Comparison of ENCODE assay signal across 9 mouse cellular contexts in genomic region chr4:154390333-154391080, GRCm38 (mm10). TPM values are rescaled to one million over a fixed set of nuclear protein-coding genes. Genes with fewer than 3 reads are reported as not detected.
A peak's percentile ranks its signal among the peaks of the same experiment; 100 is the strongest.
DNase-seq lines count a peak whose midpoint lies in the region; ATAC-seq and TF ChIP-seq lines count a peak whose summit lies in the region.
"Had no signal": no experiment of that assay in that cellular context is flagged by ENCODE, and none has a peak within 500 bp of the region (broad histone marks: within the 10 kb centered on the region; RNA-seq: fewer than 3 reads in every experiment).

No protein-coding gene starts in this region.

- H3K9me3 ChIP-seq in kidney, postnatal 0 days (replicated peaks; ENCODE audit: low read length) = no peaks in the 10 kb centered on the region
- no peaks in the 10 kb centered on the region for H3K9me3 ChIP-seq in midbrain, embryonic 13.5 days

- H3K27me3 ChIP-seq in kidney, postnatal 0 days (ENCODE audit: insufficient read depth, low read length) = no peaks in the 10 kb centered on the region; the same call in 1 of the 2 replicates
- peaks cover 12% of the 10 kb centered on the region; the same call in 1 of the 2 replicates for H3K27me3 ChIP-seq in midbrain, embryonic 13.5 days

- H3K27ac ChIP-seq in kidney, postnatal 0 days = peak overlapping the region; percentile 62; the same call in 1 of the 2 replicates
- peak overlapping the region; percentile 75 for H3K27ac ChIP-seq in midbrain, embryonic 13.5 days
- H3K27ac ChIP-seq: macrophage had no signal

- DNase-seq in adrenal gland, postnatal 10 days = peak; percentile 26
- no peak for DNase-seq in adrenal gland, adult 18-20 months (ENCODE audit: low spot score in 2 of 2)
- peak; percentile 62 to 68 for DNase-seq in right cerebral cortex, postnatal 10 days (ENCODE audit: low spot score in 2 of 2)
- DNase-seq in right cerebral cortex, postnatal 14 days = no peak
- DNase-seq in kidney, postnatal 0 days (ENCODE audit: low spot score) = peak; percentile 81
- no peak for DNase-seq in adipocyte (ENCODE audit: low spot score)
- no peak for DNase-seq in ovary, postnatal 14 days (ENCODE audit: low spot score)

- no peaks in the 10 kb centered on the region for H3K36me3 ChIP-seq in kidney, postnatal 0 days (ENCODE audit: insufficient read depth, low read length)
- H3K36me3 ChIP-seq in midbrain, embryonic 13.5 days = no peaks in the 10 kb centered on the region

- H3K4me3 ChIP-seq in kidney, postnatal 0 days (replicated peaks; ENCODE audit: low read depth, low read length) = no peak overlapping the region
- no peak overlapping the region for H3K4me3 ChIP-seq in midbrain, embryonic 13.5 days (replicated peaks)

- peaks cover 12% of the 10 kb centered on the region for H3K4me1 ChIP-seq in kidney, postnatal 0 days (replicated peaks; ENCODE audit: insufficient read depth, low read length)
- H3K4me1 ChIP-seq in midbrain, embryonic 13.5 days (replicated peaks) = peaks cover 60% of the 10 kb centered on the region

- peak; percentile 30; the same call in 1 of the 2 replicates for ATAC-seq in kidney, postnatal 0 days (replicated peaks; ENCODE audit: low FRiP score, low read depth)
- ATAC-seq in midbrain, embryonic 13.5 days = peak; percentile 72

- WGBS in kidney, postnatal 0 days = 7% methylated on average over 19 of the region's 20 CpGs
- 9% methylated on average over 20 of the region's 20 CpGs for WGBS in midbrain, embryonic 13.5 days

- no peak overlapping the region for H3K9ac ChIP-seq in kidney, postnatal 0 days (ENCODE audit: low read depth, low read length)
- H3K9ac ChIP-seq in midbrain, embryonic 13.5 days (replicated peaks) = peak overlapping the region; percentile 49; the same call in 1 of the 2 replicates

- peak; percentile 35; the same call in 1 of the 2 replicates for TF ChIP-seq CTCF in kidney, postnatal 0 days (IDR thresholded peaks at IDR 0.05; ENCODE audit: low read depth)

- no peak overlapping the region for H3K4me2 ChIP-seq in kidney, postnatal 0 days (ENCODE audit: low read length)
- no peak overlapping the region for H3K4me2 ChIP-seq in midbrain, embryonic 13.5 days (replicated peaks)

RNA-seq across cellular contexts. Expression of gene B230104I21Rik, which starts 54.6 kb away (rescaled TPM):
- not detected for total RNA-seq in adrenal gland, postnatal 10 days (2021)
- not detected for total RNA-seq in adrenal gland, adult 18-20 months (2021)
- polyA plus RNA-seq in kidney, postnatal 0 days (2015; fragmentation: Nextera tagmentation; extraction: Ambion mirVana) = not detected in 2 replicates
- polyA plus RNA-seq in midbrain, embryonic 13.5 days (2015; fragmentation: Nextera tagmentation; extraction: Ambion mirVana) = 0.24 TPM in 1 of 2 replicates, not detected in the other
- polyA plus RNA-seq: macrophage had no signal

Comparison
In these comparisons a context has a peak if more than half of its experiments do, and no peak if none do; other contexts are left out.
1. DNase-seq: peak in adrenal gland, postnatal 10 days (single experiment), right cerebral cortex, postnatal 10 days (2 of 2) and kidney, postnatal 0 days (single experiment); none in adrenal gland, adult 18-20 months (0 of 2), right cerebral cortex, postnatal 14 days (single experiment), adipocyte (single experiment) and ovary, postnatal 14 days (single experiment).